Mouse (Mus musculus): ENCODE results near the gene Clasp1.

The Clasp1 gene

GRCm38 (mm10) chr1:118643138-118643979 is 254.5 kb downstream of the Clasp1 start:
- DNase-seq (ENCODE audit: low read depth, low spot score): no peak
- no peaks in the 10 kb centered on the region for H3K36me3 ChIP-seq (ENCODE audit: control insufficient read depth, insufficient read depth, low read length, poor library complexity, severe bottlenecking)

GRCm38 (mm10) chr1:118645701-118646100 is 256.8 kb downstream of the Clasp1 start:
- no peaks in the 10 kb centered on the region for H3K36me3 ChIP-seq (ENCODE audit: control insufficient read depth, insufficient read depth, low read length, poor library complexity, severe bottlenecking)
- DNase-seq (ENCODE audit: low read depth, low spot score): no peak

More at GRCm38 (mm10) chr1:118643138-118643979, 254.5 kb downstream of the Clasp1 start:
- no peaks in the 10 kb centered on the region for H3K27me3 ChIP-seq (ENCODE audit: control insufficient read depth, insufficient read depth, low read length, poor library complexity, severe bottlenecking)

GRCm38 (mm10) chr1:118648015-118648414 is 259.2 kb downstream of the Clasp1 start:
- H3K36me3 ChIP-seq (ENCODE audit: control insufficient read depth, insufficient read depth, low read length, poor library complexity, severe bottlenecking): no peaks in the 10 kb centered on the region
- DNase-seq (ENCODE audit: low read depth, low spot score): no peak
- H3K27me3 ChIP-seq (ENCODE audit: control insufficient read depth, insufficient read depth, low read length, poor library complexity, severe bottlenecking): no peaks in the 10 kb centered on the region

More at GRCm38 (mm10) chr1:118645701-118646100, 256.8 kb downstream of the Clasp1 start:
- no peaks in the 10 kb centered on the region for H3K27me3 ChIP-seq (ENCODE audit: control insufficient read depth, insufficient read depth, low read length, poor library complexity, severe bottlenecking)

GRCm38 (mm10) chr1:118649933-118650770 is 261.3 kb downstream of the Clasp1 start:
- no peak for DNase-seq (ENCODE audit: low read depth, low spot score)
- H3K36me3 ChIP-seq (ENCODE audit: control insufficient read depth, insufficient read depth, low read length, poor library complexity, severe bottlenecking): no peaks in the 10 kb centered on the region

GRCm38 (mm10) chr1:118650771-118651080 is 261.9 kb downstream of the Clasp1 start:
- DNase-seq (ENCODE audit: low read depth, low spot score): no peak
- Histone ChIP-seq H3K36me3 (ENCODE audit: control insufficient read depth, insufficient read depth, low read length, poor library complexity, severe bottlenecking) (no peaks in the 10 kb centered on the region), H3K27me3 (ENCODE audit: control insufficient read depth, insufficient read depth, low read length, poor library complexity, severe bottlenecking) (no peaks in the 10 kb centered on the region)

More at GRCm38 (mm10) chr1:118649933-118650770, 261.3 kb downstream of the Clasp1 start:
- H3K27me3 ChIP-seq (ENCODE audit: control insufficient read depth, insufficient read depth, low read length, poor library complexity, severe bottlenecking): no peaks in the 10 kb centered on the region

- Histone ChIP-seq H3K36me3 (ENCODE audit: control insufficient read depth, insufficient read depth, low read length, poor library complexity, severe bottlenecking) (no peaks in the 10 kb centered on the region), H3K27me3 (ENCODE audit: control insufficient read depth, insufficient read depth, low read length, poor library complexity, severe bottlenecking) (no peaks in the 10 kb centered on the region)
- no peak for DNase-seq (ENCODE audit: low read depth, low spot score)
Observed at GRCm38 (mm10) chr1:118658716-118659115, 269.9 kb downstream of the Clasp1 start.

GRCm38 (mm10) chr1:118660880-118661465 is 272.1 kb downstream of the Clasp1 start:
- H3K27me3 ChIP-seq (ENCODE audit: control insufficient read depth, insufficient read depth, low read length, poor library complexity, severe bottlenecking): no peaks in the 10 kb centered on the region
- no peak for DNase-seq (ENCODE audit: low read depth, low spot score)
- H3K36me3 ChIP-seq (ENCODE audit: control insufficient read depth, insufficient read depth, low read length, poor library complexity, severe bottlenecking): no peaks in the 10 kb centered on the region

All from splenic B cell, adult 2 months (primary cell).